Mouse (Mus musculus): ENCODE results near the gene Klhl3. TPM values are rescaled to one million over a fixed set of nuclear protein-coding genes. Genes with fewer than 3 reads are reported as not detected.
A peak's percentile ranks its signal among the peaks of the same experiment; 100 is the strongest.

Klhl3 gene
- polyA plus RNA-seq, 1 experiment from 2014 or later, result 0.91 TPM

GRCm38 (mm10) chr13:58040112-58040511 lies 73.3 kb downstream of the Klhl3 start:
- H3K4me3 ChIP-seq (replicated peaks), result no peak overlapping the region
- no peaks in the 10 kb centered on the region for H3K36me3 ChIP-seq
- no peak overlapping the region for H3K27ac ChIP-seq
- no peak for DNase-seq
- no peak overlapping the region for H3K4me2 ChIP-seq
- no peaks in the 10 kb centered on the region for H3K4me1 ChIP-seq (replicated peaks)
- H3K9me3 ChIP-seq (replicated peaks), result no peaks in the 10 kb centered on the region
- ATAC-seq (ENCODE audit: low read depth), result no peak
- no peak overlapping the region for H3K9ac ChIP-seq
- 42% methylated on average over 10 of the region's 10 CpGs for WGBS (ENCODE audit: insufficient replicate concordance)
- no peaks in the 10 kb centered on the region for H3K27me3 ChIP-seq

GRCm38 (mm10) chr13:58037506-58037905 lies 75.9 kb downstream of the Klhl3 start:
- WGBS (ENCODE audit: insufficient replicate concordance), result 64% methylated on average over 8 of the region's 8 CpGs
- Histone ChIP-seq H3K27me3 (no peaks in the 10 kb centered on the region), H3K4me3 (replicated peaks) (no peak overlapping the region), H3K36me3 (no peaks in the 10 kb centered on the region), H3K4me2 (no peak overlapping the region), H3K4me1 (replicated peaks) (no peaks in the 10 kb centered on the region), H3K9ac (no peak overlapping the region), H3K9me3 (replicated peaks) (no peaks in the 10 kb centered on the region), H3K27ac (no peak overlapping the region)
- ATAC-seq (ENCODE audit: low read depth), result no peak
- DNase-seq, result no peak

GRCm38 (mm10) chr13:58035470-58036156 lies 77.8 kb downstream of the Klhl3 start:
- DNase-seq (no peak), ATAC-seq (ENCODE audit: low read depth) (no peak)
- H3K4me3 ChIP-seq (replicated peaks), result no peak overlapping the region
- no peaks in the 10 kb centered on the region for H3K27me3 ChIP-seq
- no peaks in the 10 kb centered on the region for H3K36me3 ChIP-seq
- no peak overlapping the region for H3K27ac ChIP-seq
- no peak overlapping the region for H3K9ac ChIP-seq
- no peak overlapping the region for H3K4me2 ChIP-seq
- WGBS (ENCODE audit: insufficient replicate concordance), result 36% methylated on average over 10 of the region's 10 CpGs
- H3K4me1 ChIP-seq (replicated peaks), result no peaks in the 10 kb centered on the region
- H3K9me3 ChIP-seq (replicated peaks), result no peaks in the 10 kb centered on the region

- Histone ChIP-seq H3K9me3 (replicated peaks) (no peaks in the 10 kb centered on the region), H3K36me3 (no peaks in the 10 kb centered on the region), H3K4me3 (replicated peaks) (no peak overlapping the region), H3K4me2 (no peak overlapping the region), H3K9ac (no peak overlapping the region), H3K27ac (no peak overlapping the region), H3K27me3 (no peaks in the 10 kb centered on the region), H3K4me1 (replicated peaks) (no peaks in the 10 kb centered on the region)
- DNase-seq (no peak), ATAC-seq (ENCODE audit: low read depth) (no peak)
- WGBS (ENCODE audit: insufficient replicate concordance), result 67% methylated on average over 3 of the region's 3 CpGs
Measured at GRCm38 (mm10) chr13:58034985-58035384, 78.4 kb downstream of the Klhl3 start.

GRCm38 (mm10) chr13:58034507-58034906 lies 78.9 kb downstream of the Klhl3 start:
- Histone ChIP-seq H3K4me1 (replicated peaks) (no peaks in the 10 kb centered on the region), H3K9ac (no peak overlapping the region), H3K9me3 (replicated peaks) (no peaks in the 10 kb centered on the region), H3K4me3 (replicated peaks) (no peak overlapping the region), H3K27me3 (no peaks in the 10 kb centered on the region), H3K27ac (no peak overlapping the region), H3K4me2 (no peak overlapping the region), H3K36me3 (no peaks in the 10 kb centered on the region)
- ATAC-seq (ENCODE audit: low read depth) (no peak), DNase-seq (no peak)
- WGBS (ENCODE audit: insufficient replicate concordance), result 38% methylated on average over 6 of the region's 6 CpGs

- ATAC-seq (ENCODE audit: low read depth) (no peak), DNase-seq (peak; percentile 15)
- Histone ChIP-seq H3K4me2 (no peak overlapping the region), H3K9me3 (replicated peaks) (no peaks in the 10 kb centered on the region), H3K27me3 (no peaks in the 10 kb centered on the region), H3K4me1 (replicated peaks) (no peaks in the 10 kb centered on the region), H3K36me3 (no peaks in the 10 kb centered on the region), H3K4me3 (replicated peaks) (no peak overlapping the region), H3K27ac (no peak overlapping the region), H3K9ac (no peak overlapping the region)
- 36% methylated on average over 6 of the region's 6 CpGs for WGBS (ENCODE audit: insufficient replicate concordance)
Measured at GRCm38 (mm10) chr13:58031755-58032154, 81.6 kb downstream of the Klhl3 start.

GRCm38 (mm10) chr13:58027115-58027514 lies 86.3 kb downstream of the Klhl3 start:
- DNase-seq (no peak), ATAC-seq (ENCODE audit: low read depth) (no peak)
- Histone ChIP-seq H3K9ac (no peak overlapping the region), H3K4me1 (replicated peaks) (no peaks in the 10 kb centered on the region), H3K36me3 (no peaks in the 10 kb centered on the region), H3K4me2 (no peak overlapping the region), H3K4me3 (replicated peaks) (no peak overlapping the region), H3K9me3 (replicated peaks) (no peaks in the 10 kb centered on the region), H3K27ac (no peak overlapping the region), H3K27me3 (no peaks in the 10 kb centered on the region)
- 58% methylated on average over 8 of the region's 8 CpGs for WGBS (ENCODE audit: insufficient replicate concordance)

GRCm38 (mm10) chr13:58025701-58026414 lies 87.5 kb downstream of the Klhl3 start:
- Histone ChIP-seq H3K4me1 (replicated peaks) (no peaks in the 10 kb centered on the region), H3K9me3 (replicated peaks) (no peaks in the 10 kb centered on the region), H3K27ac (no peak overlapping the region), H3K36me3 (no peaks in the 10 kb centered on the region), H3K27me3 (no peaks in the 10 kb centered on the region), H3K4me2 (no peak overlapping the region), H3K9ac (no peak overlapping the region), H3K4me3 (replicated peaks) (no peak overlapping the region)
- DNase-seq, result no peak
- WGBS (ENCODE audit: insufficient replicate concordance), result 77% methylated on average over 16 of the region's 16 CpGs
- no peak for ATAC-seq (ENCODE audit: low read depth)

- WGBS (ENCODE audit: insufficient replicate concordance), result 68% methylated on average over 8 of the region's 8 CpGs
- H3K9ac ChIP-seq, result no peak overlapping the region
- DNase-seq (no peak), ATAC-seq (ENCODE audit: low read depth) (no peak)
- H3K4me3 ChIP-seq (replicated peaks), result no peak overlapping the region
- H3K27ac ChIP-seq, result no peak overlapping the region
- no peaks in the 10 kb centered on the region for H3K9me3 ChIP-seq (replicated peaks)
- no peaks in the 10 kb centered on the region for H3K4me1 ChIP-seq (replicated peaks)
- H3K27me3 ChIP-seq, result no peaks in the 10 kb centered on the region
- H3K4me2 ChIP-seq, result no peak overlapping the region
- no peaks in the 10 kb centered on the region for H3K36me3 ChIP-seq
Measured at GRCm38 (mm10) chr13:58023726-58024453, 89.5 kb downstream of the Klhl3 start.

- H3K4me2 ChIP-seq, result no peak overlapping the region
- H3K27ac ChIP-seq, result no peak overlapping the region
- H3K9me3 ChIP-seq (replicated peaks), result no peaks in the 10 kb centered on the region
- DNase-seq (no peak), ATAC-seq (ENCODE audit: low read depth) (no peak)
- H3K4me3 ChIP-seq (replicated peaks), result no peak overlapping the region
- no peaks in the 10 kb centered on the region for H3K36me3 ChIP-seq
- WGBS (ENCODE audit: insufficient replicate concordance), result 75% methylated on average over 9 of the region's 9 CpGs
- no peaks in the 10 kb centered on the region for H3K4me1 ChIP-seq (replicated peaks)
- no peak overlapping the region for H3K9ac ChIP-seq
- no peaks in the 10 kb centered on the region for H3K27me3 ChIP-seq
Measured at GRCm38 (mm10) chr13:58023001-58023560, 90.3 kb downstream of the Klhl3 start.

- no peak for ATAC-seq (ENCODE audit: low read depth)
- no peak overlapping the region for H3K9ac ChIP-seq
Measured at GRCm38 (mm10) chr13:58020428-58020827, 93.0 kb downstream of the Klhl3 start.

More at GRCm38 (mm10) chr13:58020428-58020827, 93.0 kb downstream of the Klhl3 start:
- H3K27me3 ChIP-seq, result no peaks in the 10 kb centered on the region
- no peak for DNase-seq
- no peaks in the 10 kb centered on the region for H3K4me1 ChIP-seq (replicated peaks)
- H3K36me3 ChIP-seq, result no peaks in the 10 kb centered on the region
- no peaks in the 10 kb centered on the region for H3K9me3 ChIP-seq (replicated peaks)
- WGBS (ENCODE audit: insufficient replicate concordance), result 23% methylated on average over 10 of the region's 10 CpGs
- H3K4me2 ChIP-seq, result no peak overlapping the region
- H3K27ac ChIP-seq, result no peak overlapping the region
- H3K4me3 ChIP-seq (replicated peaks), result no peak overlapping the region
